Mouse (Mus musculus): ENCODE results near the gene Ankle2. TPM values are rescaled to one million over a fixed set of nuclear protein-coding genes. Genes with fewer than 3 reads are reported as not detected.
A peak's percentile ranks its signal among the peaks of the same experiment; 100 is the strongest.

The Ankle2 gene
- polyA plus RNA-seq, 1 experiment from 2014 or later: 19.3 TPM

- no peak overlapping the region for H3K9ac ChIP-seq (replicated peaks)
- H3K4me1 ChIP-seq: peaks cover 25% of the 10 kb centered on the region
- no peak overlapping the region for H3K4me3 ChIP-seq (replicated peaks)
- peaks cover 24% of the 10 kb centered on the region for H3K36me3 ChIP-seq
- no peak for ATAC-seq (ENCODE audit: low FRiP score)
- H3K9me3 ChIP-seq (replicated peaks): no peaks in the 10 kb centered on the region
- H3K27me3 ChIP-seq (replicated peaks): no peaks in the 10 kb centered on the region
- 86% methylated on average over 6 of the region's 6 CpGs for WGBS
- no peak overlapping the region for H3K27ac ChIP-seq (replicated peaks)
- H3K4me2 ChIP-seq: peak overlapping the region; percentile 77
Observed at GRCm38 (mm10) chr5:110232346-110232745, 1.5 kb downstream of the Ankle2 start.

GRCm38 (mm10) chr5:110244091-110244490 lies 13.3 kb downstream of the Ankle2 start:
- 85% methylated on average over 2 of the region's 2 CpGs for WGBS
- H3K27ac ChIP-seq (replicated peaks): no peak overlapping the region
- no peaks in the 10 kb centered on the region for H3K27me3 ChIP-seq (replicated peaks)

GRCm38 (mm10) chr5:110266941-110267340 lies 36.1 kb downstream of the Ankle2 start:
- Histone ChIP-seq H3K4me1 (peaks cover 15% of the 10 kb centered on the region), H3K4me2 (no peak overlapping the region), H3K27ac (replicated peaks) (no peak overlapping the region), H3K4me3 (replicated peaks) (no peak overlapping the region), H3K9ac (replicated peaks) (no peak overlapping the region), H3K36me3 (peaks cover 39% of the 10 kb centered on the region), H3K9me3 (replicated peaks) (no peaks in the 10 kb centered on the region), H3K27me3 (replicated peaks) (no peaks in the 10 kb centered on the region)
- WGBS: 94% methylated on average over 4 of the region's 4 CpGs
- no peak for ATAC-seq (ENCODE audit: low FRiP score)

More at GRCm38 (mm10) chr5:110244091-110244490, 13.3 kb downstream of the Ankle2 start:
- Histone ChIP-seq H3K4me3 (replicated peaks) (no peak overlapping the region), H3K36me3 (peaks cover 75% of the 10 kb centered on the region), H3K4me1 (no peaks in the 10 kb centered on the region), H3K9ac (replicated peaks) (no peak overlapping the region), H3K4me2 (no peak overlapping the region), H3K9me3 (replicated peaks) (no peaks in the 10 kb centered on the region)
- no peak for ATAC-seq (ENCODE audit: low FRiP score)

GRCm38 (mm10) chr5:110269141-110270101 lies 38.6 kb downstream of the Ankle2 start, which contains the start of gene Pgam5:
TSS of gene Pgam5 (minus strand) at chr5:110269913.
- H3K27ac ChIP-seq (replicated peaks): peak within 1 kb of the TSS; percentile 78
- peak within 1 kb of the TSS; percentile 85 for H3K4me2 ChIP-seq
- H3K4me3 ChIP-seq (replicated peaks): peak within 1 kb of the TSS; percentile 94
- no peaks in the 10 kb centered on the region for H3K9me3 ChIP-seq (replicated peaks)
- WGBS: under 1% methylated on average over 66 of the region's 66 CpGs
- H3K9ac ChIP-seq (replicated peaks): peak within 1 kb of the TSS; percentile 88
- peaks cover 31% of the 10 kb centered on the region for H3K36me3 ChIP-seq
- H3K4me1 ChIP-seq: peaks cover 15% of the 10 kb centered on the region
- peak; percentile 89 for ATAC-seq (ENCODE audit: low FRiP score)
- H3K27me3 ChIP-seq (replicated peaks): no peaks in the 10 kb centered on the region

GRCm38 (mm10) chr5:110270242-110270641 lies 39.4 kb downstream of the Ankle2 start:
- no peak overlapping the region for H3K9ac ChIP-seq (replicated peaks)
- H3K4me2 ChIP-seq: peak overlapping the region; percentile 85; the same call in 1 of the 2 replicates
- H3K27me3 ChIP-seq (replicated peaks): no peaks in the 10 kb centered on the region
- no peak for ATAC-seq (ENCODE audit: low FRiP score)
- H3K9me3 ChIP-seq (replicated peaks): no peaks in the 10 kb centered on the region
- peaks cover 15% of the 10 kb centered on the region for H3K4me1 ChIP-seq
- H3K4me3 ChIP-seq (replicated peaks): no peak overlapping the region
- WGBS: 95% methylated on average over 6 of the region's 6 CpGs
- peaks cover 22% of the 10 kb centered on the region for H3K36me3 ChIP-seq
- H3K27ac ChIP-seq (replicated peaks): no peak overlapping the region

GRCm38 (mm10) chr5:110274147-110274546 lies 43.3 kb downstream of the Ankle2 start:
- Histone ChIP-seq H3K9ac (replicated peaks) (no peak overlapping the region), H3K4me1 (no peaks in the 10 kb centered on the region), H3K36me3 (no peaks in the 10 kb centered on the region), H3K4me2 (no peak overlapping the region), H3K4me3 (replicated peaks) (no peak overlapping the region), H3K27ac (replicated peaks) (no peak overlapping the region), H3K27me3 (replicated peaks) (no peaks in the 10 kb centered on the region), H3K9me3 (replicated peaks) (no peaks in the 10 kb centered on the region)
- 91% methylated on average over 4 of the region's 4 CpGs for WGBS
- ATAC-seq (ENCODE audit: low FRiP score): no peak

- Histone ChIP-seq H3K9me3 (replicated peaks) (no peaks in the 10 kb centered on the region), H3K4me2 (no peak overlapping the region), H3K27me3 (replicated peaks) (no peaks in the 10 kb centered on the region), H3K4me1 (no peaks in the 10 kb centered on the region), H3K27ac (replicated peaks) (no peak overlapping the region), H3K4me3 (replicated peaks) (no peak overlapping the region), H3K36me3 (no peaks in the 10 kb centered on the region), H3K9ac (replicated peaks) (no peak overlapping the region)
- no peak for ATAC-seq (ENCODE audit: low FRiP score)
- WGBS: 67% methylated on average over 2 of the region's 2 CpGs
Observed at GRCm38 (mm10) chr5:110274846-110275245, 44.0 kb downstream of the Ankle2 start.

GRCm38 (mm10) chr5:110276391-110276790 lies 45.6 kb downstream of the Ankle2 start:
- Histone ChIP-seq H3K36me3 (no peaks in the 10 kb centered on the region), H3K9me3 (replicated peaks) (no peaks in the 10 kb centered on the region), H3K4me3 (replicated peaks) (no peak overlapping the region), H3K4me2 (no peak overlapping the region), H3K4me1 (no peaks in the 10 kb centered on the region), H3K27ac (replicated peaks) (no peak overlapping the region), H3K9ac (replicated peaks) (no peak overlapping the region), H3K27me3 (replicated peaks) (no peaks in the 10 kb centered on the region)
- ATAC-seq (ENCODE audit: low FRiP score): no peak
- WGBS: 84% methylated on average over 2 of the region's 2 CpGs

GRCm38 (mm10) chr5:110276910-110277309 lies 46.1 kb downstream of the Ankle2 start:
- Histone ChIP-seq H3K4me1 (no peaks in the 10 kb centered on the region), H3K27me3 (replicated peaks) (no peaks in the 10 kb centered on the region), H3K4me3 (replicated peaks) (no peak overlapping the region), H3K4me2 (no peak overlapping the region), H3K27ac (replicated peaks) (no peak overlapping the region), H3K9me3 (replicated peaks) (no peaks in the 10 kb centered on the region), H3K36me3 (no peaks in the 10 kb centered on the region), H3K9ac (replicated peaks) (no peak overlapping the region)
- WGBS: 93% methylated on average over 1 of the region's 1 CpGs
- no peak for ATAC-seq (ENCODE audit: low FRiP score)

GRCm38 (mm10) chr5:110281984-110282383 lies 51.2 kb downstream of the Ankle2 start:
- H3K4me3 ChIP-seq (replicated peaks): no peak overlapping the region
- no peaks in the 10 kb centered on the region for H3K36me3 ChIP-seq
- no peak overlapping the region for H3K27ac ChIP-seq (replicated peaks)
- H3K9ac ChIP-seq (replicated peaks): no peak overlapping the region
- peaks cover 14% of the 10 kb centered on the region for H3K4me1 ChIP-seq
- H3K27me3 ChIP-seq (replicated peaks): no peaks in the 10 kb centered on the region
- no peak for ATAC-seq (ENCODE audit: low FRiP score)
- 86% methylated on average over 2 of the region's 2 CpGs for WGBS
- no peak overlapping the region for H3K4me2 ChIP-seq
- no peaks in the 10 kb centered on the region for H3K9me3 ChIP-seq (replicated peaks)

GRCm38 (mm10) chr5:110284536-110284935 lies 53.7 kb downstream of the Ankle2 start:
- 8% methylated on average over 4 of the region's 4 CpGs for WGBS
- Histone ChIP-seq H3K4me2 (peak overlapping the region; percentile 97), H3K27ac (replicated peaks) (no peak overlapping the region), H3K36me3 (no peaks in the 10 kb centered on the region), H3K27me3 (replicated peaks) (no peaks in the 10 kb centered on the region), H3K9me3 (replicated peaks) (no peaks in the 10 kb centered on the region), H3K9ac (replicated peaks) (no peak overlapping the region), H3K4me3 (replicated peaks) (no peak overlapping the region), H3K4me1 (peaks cover 17% of the 10 kb centered on the region)
- no peak for ATAC-seq (ENCODE audit: low FRiP score)

GRCm38 (mm10) chr5:110285156-110285555 lies 54.4 kb downstream of the Ankle2 start:
- Histone ChIP-seq H3K9me3 (replicated peaks) (no peaks in the 10 kb centered on the region), H3K27me3 (replicated peaks) (no peaks in the 10 kb centered on the region), H3K4me2 (peak overlapping the region; percentile 97), H3K36me3 (no peaks in the 10 kb centered on the region), H3K4me1 (peaks cover 17% of the 10 kb centered on the region), H3K4me3 (replicated peaks) (peak overlapping the region; percentile 88), H3K9ac (replicated peaks) (no peak overlapping the region), H3K27ac (replicated peaks) (no peak overlapping the region)
- 9% methylated on average over 15 of the region's 15 CpGs for WGBS
- no peak for ATAC-seq (ENCODE audit: low FRiP score)
